Mouse (Mus musculus) frontal cortex, adult (tissue): ENCODE measurements around the gene Exoc3.

Experiments
- ATAC-seq: cut with Nextera tagmentation; 2 replicates; pipeline ENCODE4 v1.9.2; 2017; ENCODE audit warnings: mild to moderate bottlenecking, moderate library complexity, mixed read lengths; ENCODE audit not compliant: low TSS enrichment

Gene Exoc3

GRCm38 (mm10) chr13:74138906-74139647 lies 69.5 kb downstream of the Exoc3 start:
- ATAC-seq: no peak

GRCm38 (mm10) chr13:74129909-74130308 lies 78.6 kb downstream of the Exoc3 start:
- ATAC-seq: no peak

- no peak for ATAC-seq
Observed at GRCm38 (mm10) chr13:74127571-74127970, 81.0 kb downstream of the Exoc3 start.

- no peak for ATAC-seq
Observed at GRCm38 (mm10) chr13:74122632-74123031, 85.9 kb downstream of the Exoc3 start.

- ATAC-seq: 0 out of 2 replicates have a peak, but pooled peaks have one; percentile 20
Observed at GRCm38 (mm10) chr13:74121795-74122330, 86.7 kb downstream of the Exoc3 start.

- ATAC-seq: peak; percentile 65
Observed at GRCm38 (mm10) chr13:74121141-74121602, 87.4 kb downstream of the Exoc3 start, which contains the start of gene Slc9a3. Gene Slc9a3 (plus strand): TSS chr13:74121457.
